Mouse (Mus musculus): ENCODE results near the gene Golph3l. TPM values are rescaled to one million over a fixed set of nuclear protein-coding genes. Genes with fewer than 3 reads are reported as not detected.

Gene Golph3l
- total RNA-seq, 2 experiments from 2014 or later = 19.4 to 21.9 TPM

Other genes starting within 250 kb of the Golph3l start
- 10 to 100 TPM; 46.0 to 47.1 TPM for gene Setdb1, start 231.7 kb upstream of the Golph3l start, total RNA-seq (2021)
- not detected for gene 4930558C23Rik, start 186.1 kb upstream of the Golph3l start, total RNA-seq (2021)
- 10 to 100 TPM; 35.8 to 44.0 TPM for gene Arnt, start 154.5 kb upstream of the Golph3l start, total RNA-seq (2021)
- gene Ctsk, start 89.7 kb upstream of the Golph3l start, total RNA-seq (2021) = 10 to 100 TPM; 10.0 to 10.3 TPM
- gene Ctss, start 62.1 kb upstream of the Golph3l start, total RNA-seq (2021) = 10 to 100 TPM; 19.6 to 24.0 TPM
- not detected for gene Hormad1, start 29.3 kb upstream of the Golph3l start, total RNA-seq (2021)
- 100 to 1,000 TPM; 220 to 228 TPM for gene Ensa, start 36.1 kb downstream of the Golph3l start, total RNA-seq (2021)
- gene Mcl1, start 69.9 kb downstream of the Golph3l start, total RNA-seq (2021) = 10 to 100 TPM; 68.0 TPM
- under 1 TPM; 0.69 to 0.94 TPM for gene Adamtsl4, start 99.0 kb downstream of the Golph3l start, total RNA-seq (2021)
- 10 to 100 TPM in 1 of 2 experiments, 1 to 10 TPM in 1; 9.6 to 11.9 TPM for gene Ecm1, start 150.6 kb downstream of the Golph3l start, total RNA-seq (2021)
- gene Tars2, start 171.3 kb downstream of the Golph3l start, total RNA-seq (2021) = 10 to 100 TPM; 38.0 to 39.8 TPM
- gene Rprd2, start 229.9 kb downstream of the Golph3l start, total RNA-seq (2021) = 10 to 100 TPM; 57.2 to 63.9 TPM

All from layer of hippocampus, postnatal 10 days (tissue).